Mouse (Mus musculus): Measurements from ENCODE around the gene Tspan1.

Tspan1 gene

DNA sequence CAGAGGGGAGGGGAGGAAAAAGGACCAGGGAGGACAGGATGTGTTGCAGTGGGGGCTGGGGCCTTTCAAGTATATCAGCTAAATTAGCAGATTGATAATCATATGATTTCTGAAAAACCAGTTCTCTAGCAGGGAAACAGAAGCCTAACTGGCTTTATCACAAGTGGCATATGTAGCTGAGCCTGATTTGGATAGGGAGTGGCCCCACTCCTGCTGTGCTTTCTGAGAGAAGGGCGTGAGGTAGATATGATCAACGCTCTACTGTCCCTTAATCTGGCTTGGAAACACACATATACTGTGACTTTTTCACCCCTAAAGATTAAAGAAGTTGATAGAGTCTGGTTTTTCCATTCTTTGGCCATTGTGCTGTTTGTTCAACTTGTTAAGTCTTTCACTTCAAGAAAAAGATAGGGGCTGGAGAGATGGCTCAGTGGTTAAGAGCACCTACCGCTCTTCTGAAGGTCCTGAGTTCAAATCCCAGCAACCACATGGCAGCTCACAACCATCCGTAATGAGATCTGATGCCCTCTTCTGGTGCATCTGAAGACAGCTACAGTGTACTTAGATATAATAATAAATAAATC, 41.5 kb downstream of the Tspan1 start:
- WGBS: 93% methylated on average over 4 of the region's 4 CpGs

DNA sequence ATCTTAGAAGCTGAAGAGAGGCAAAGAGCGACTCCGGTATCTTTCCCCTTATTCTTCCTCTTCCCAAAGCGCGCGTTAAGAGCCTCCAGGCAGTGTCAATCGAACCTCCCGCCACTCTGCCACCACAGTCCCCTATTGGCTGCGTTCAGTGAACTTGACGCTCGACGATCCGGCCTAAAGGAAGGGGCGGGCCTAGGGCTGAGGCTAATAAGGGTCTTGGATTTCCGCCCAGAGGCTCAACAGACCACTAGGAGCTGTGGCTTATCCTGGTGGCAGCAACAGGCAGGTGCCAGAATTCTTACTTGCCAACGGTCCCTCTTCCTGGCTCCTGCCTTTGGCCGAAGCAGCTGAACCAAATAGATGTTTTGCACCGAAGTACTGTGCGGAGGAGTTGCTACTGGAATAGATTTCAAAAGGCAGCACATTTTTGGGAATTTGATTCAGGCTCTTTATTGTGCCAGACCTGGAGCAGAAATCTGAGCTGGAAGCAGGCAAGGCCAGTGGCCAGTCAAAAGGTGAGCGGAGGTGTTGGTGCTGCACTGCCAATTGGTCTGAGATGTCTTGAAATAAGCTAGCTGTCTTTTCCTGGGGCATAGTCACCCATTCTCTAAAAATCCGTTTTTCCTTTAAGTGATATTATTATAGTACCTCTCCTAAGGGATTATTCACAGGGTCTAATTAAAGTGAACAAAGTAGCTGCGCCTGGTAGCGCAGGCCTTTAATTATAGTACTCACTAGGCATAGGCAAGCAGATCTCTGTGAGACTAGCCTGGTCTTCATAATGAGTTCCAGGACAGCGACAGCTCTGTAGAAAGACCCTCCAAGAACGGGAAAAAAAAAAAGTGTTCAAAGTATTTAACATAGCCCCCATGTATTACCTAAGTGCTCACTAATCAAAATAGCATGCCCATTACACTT, 43.5 kb downstream of the Tspan1 start, which contains the start of the genes Rad54l and Pomgnt1:
Gene Rad54l (minus strand): TSS at position 89 of the 918 bp plus-strand sequence.
Gene Pomgnt1 (plus strand): TSS at position 239 of the 918 bp plus-strand sequence.
- WGBS: 2% methylated on average over 24 of the region's 24 CpGs

DNA sequence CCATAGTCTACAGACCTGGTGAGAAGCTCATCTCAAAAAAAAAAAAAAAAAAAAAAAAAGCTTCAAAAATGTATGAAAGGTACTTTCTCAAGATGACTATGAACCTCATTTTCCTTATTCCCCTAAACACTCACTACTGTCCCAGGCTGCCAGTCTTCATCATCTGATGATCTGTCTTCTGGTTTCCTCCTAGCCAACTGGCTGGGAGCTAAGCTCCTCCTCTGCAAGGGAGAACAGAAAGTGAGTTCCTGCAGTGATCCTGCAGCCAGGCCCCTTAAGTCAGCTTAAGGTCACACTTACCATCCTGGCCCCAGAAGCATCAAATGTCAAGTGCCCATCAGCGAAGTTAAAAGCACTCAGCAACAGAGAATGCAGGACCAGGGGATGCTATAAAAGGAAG, 44.6 kb downstream of the Tspan1 start:
- WGBS: 7% methylated on average over 1 of the region's 1 CpGs

Data from cerebral cortex, adult 2 months (tissue).